Mouse (Mus musculus): ENCODE measurements around the gene Zfp459. TPM values are rescaled to one million over a fixed set of nuclear protein-coding genes. Genes with fewer than 3 reads are reported as not detected.
A peak's percentile ranks its signal among the peaks of the same experiment; 100 is the strongest.
"Not testable (repeated sequence)": the region's sequence is repeated elsewhere in the genome, so short reads cannot be mapped to it uniquely, and the experiment has no call there.

Zfp459 gene
- polyA plus RNA-seq, 1 experiment: 0.23 TPM

DNA sequence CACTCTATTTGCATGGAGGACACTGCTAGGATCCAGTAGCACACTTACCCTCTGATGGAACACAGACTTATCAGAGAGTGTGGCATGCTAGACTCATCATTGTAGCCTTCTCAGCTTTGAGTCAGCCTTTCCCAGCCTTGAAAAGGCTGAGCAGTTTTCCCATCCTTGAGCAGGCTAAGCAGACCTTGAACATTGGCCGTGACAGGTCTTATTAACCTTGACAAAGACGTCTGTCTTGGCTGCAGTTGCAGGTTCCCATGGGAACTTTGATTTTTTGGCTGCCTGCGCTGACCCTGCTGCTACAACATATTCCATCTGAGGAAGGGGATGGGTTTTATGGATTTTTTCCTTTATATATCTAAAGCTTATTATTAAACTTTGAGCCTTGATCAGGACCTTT is 6.9 kb upstream of the Zfp459 start:
- H3K4me3 ChIP-seq (ENCODE audit: extremely low read depth, insufficient read depth, insufficient read length): no peak overlapping the region
- H3K27ac ChIP-seq (ENCODE audit: insufficient read depth, low read length): no peak overlapping the region
- 83% methylated on average over 3 of the region's 3 CpGs for WGBS
- DNase-seq (ENCODE audit: low read depth in 1 of 2, low spot score in 2 of 2): no peak
- H3K4me1 ChIP-seq (ENCODE audit: control insufficient read depth, insufficient read depth, insufficient read length): no peaks in the 10 kb centered on the region
- TF ChIP-seq POLR2A (IDR thresholded peaks at IDR 0.05; ENCODE audit: low read depth, low read length) (no peak), CTCF (IDR thresholded peaks at IDR 0.05; ENCODE audit: extremely low read depth, insufficient read depth, insufficient read length, insufficient replicate concordance) (no peak)
- no peaks in the 10 kb centered on the region for H3K36me3 ChIP-seq (ENCODE audit: control insufficient read depth, insufficient read depth, low read length)
- no peaks in the 10 kb centered on the region for H3K27me3 ChIP-seq (ENCODE audit: control insufficient read depth, insufficient read depth, low read length)

DNA sequence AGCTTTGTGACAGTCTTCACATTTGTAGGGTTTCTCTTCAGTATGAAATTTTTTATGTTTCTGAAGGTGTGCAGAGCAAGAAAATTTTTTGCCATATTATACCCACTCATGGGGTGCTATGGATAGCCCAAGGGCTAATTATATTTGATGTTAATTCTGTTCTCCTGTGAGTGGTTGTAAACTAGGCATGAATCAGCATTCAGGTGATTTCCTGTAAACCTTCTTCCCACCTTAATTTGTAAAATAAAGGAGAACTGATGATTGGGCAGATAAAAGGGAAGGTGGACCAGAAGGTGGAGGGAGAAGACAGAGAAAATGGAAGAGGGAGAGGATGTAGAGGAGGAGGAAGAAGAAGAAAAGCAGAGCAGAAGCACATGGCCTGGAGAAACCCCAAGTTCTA is 4.5 kb upstream of the Zfp459 start:
- H3K4me1 ChIP-seq (ENCODE audit: control insufficient read depth, insufficient read depth, insufficient read length); H3K36me3 ChIP-seq (ENCODE audit: control insufficient read depth, insufficient read depth, low read length); H3K4me3 ChIP-seq (ENCODE audit: extremely low read depth, insufficient read depth, insufficient read length); DNase-seq (ENCODE audit: low read depth in 1 of 2, low spot score in 2 of 2); H3K27me3 ChIP-seq (ENCODE audit: control insufficient read depth, insufficient read depth, low read length); H3K27ac ChIP-seq (ENCODE audit: insufficient read depth, low read length): not testable (repeated sequence)

DNA sequence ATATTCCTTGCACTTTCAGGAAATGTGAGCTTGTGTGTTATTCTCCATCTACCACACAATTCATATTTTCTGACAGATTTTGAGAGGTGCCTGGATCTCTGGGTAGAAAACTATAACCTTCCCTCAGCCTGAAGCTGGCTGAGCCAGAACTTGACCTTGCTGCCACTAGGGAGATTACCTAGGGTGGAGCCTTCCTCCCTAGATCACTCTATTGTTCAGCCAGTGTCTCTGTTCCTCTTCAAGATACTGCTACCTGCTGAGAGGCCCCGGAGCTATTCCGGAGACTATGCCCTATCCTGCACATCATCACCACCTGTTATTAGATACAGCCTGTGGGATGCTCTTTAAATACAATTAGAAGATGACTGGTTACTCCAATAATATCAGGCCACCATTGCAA is 1.3 kb upstream of the Zfp459 start:
- DNase-seq (ENCODE audit: low read depth in 1 of 2, low spot score in 2 of 2); H3K4me1 ChIP-seq (ENCODE audit: control insufficient read depth, insufficient read depth, insufficient read length); H3K27ac ChIP-seq (ENCODE audit: insufficient read depth, low read length); H3K36me3 ChIP-seq (ENCODE audit: control insufficient read depth, insufficient read depth, low read length); H3K27me3 ChIP-seq (ENCODE audit: control insufficient read depth, insufficient read depth, low read length); H3K4me3 ChIP-seq (ENCODE audit: extremely low read depth, insufficient read depth, insufficient read length): not testable (repeated sequence)
- WGBS: 96% methylated on average over 2 of the region's 2 CpGs

DNA sequence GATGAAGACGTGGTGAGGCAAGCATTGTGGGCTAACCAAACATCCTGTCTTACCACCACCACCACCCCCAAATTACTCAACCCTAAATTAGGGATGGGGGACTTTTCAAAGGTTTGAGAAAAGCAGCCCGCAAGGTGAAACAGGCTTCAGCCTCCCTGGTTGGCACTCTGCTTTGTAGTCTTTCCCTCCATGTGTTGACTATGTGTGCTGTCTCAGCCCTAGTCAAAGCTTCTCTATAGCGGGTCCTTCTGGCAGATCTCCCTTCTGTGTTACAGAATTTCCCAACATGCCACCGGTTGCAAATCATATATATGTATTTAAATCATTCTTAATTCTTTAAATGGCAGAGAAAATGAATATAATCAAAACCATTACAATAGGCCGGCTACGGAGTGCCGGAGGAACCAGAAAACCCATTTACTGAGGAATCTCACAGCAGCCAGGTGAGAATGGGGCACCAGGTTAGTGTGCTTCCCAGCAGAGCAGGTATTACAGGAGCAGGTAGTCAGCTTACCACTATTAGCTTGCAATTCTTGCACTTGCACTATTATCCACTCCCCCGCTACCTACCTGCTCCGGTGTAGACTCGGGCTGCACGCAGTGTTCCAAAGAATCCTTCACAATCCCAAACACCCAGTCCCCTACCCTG is 536 bp downstream of the Zfp459 start:
- H3K4me3 ChIP-seq (ENCODE audit: extremely low read depth, insufficient read depth, insufficient read length): peak overlapping the region; percentile 71
- TF ChIP-seq CTCF (IDR thresholded peaks at IDR 0.05; ENCODE audit: extremely low read depth, insufficient read depth, insufficient read length, insufficient replicate concordance) (no peak), POLR2A (IDR thresholded peaks at IDR 0.05; ENCODE audit: low read depth, low read length) (no peak)
- no peaks in the 10 kb centered on the region for H3K36me3 ChIP-seq (ENCODE audit: control insufficient read depth, insufficient read depth, low read length)
- no peaks in the 10 kb centered on the region for H3K27me3 ChIP-seq (ENCODE audit: control insufficient read depth, insufficient read depth, low read length)
- no peaks in the 10 kb centered on the region for H3K4me1 ChIP-seq (ENCODE audit: control insufficient read depth, insufficient read depth, insufficient read length)
- WGBS: 43% methylated on average over 11 of the region's 11 CpGs
- H3K27ac ChIP-seq (ENCODE audit: insufficient read depth, low read length): no peak overlapping the region
- no peak for DNase-seq (ENCODE audit: low read depth in 1 of 2, low spot score in 2 of 2)

DNA sequence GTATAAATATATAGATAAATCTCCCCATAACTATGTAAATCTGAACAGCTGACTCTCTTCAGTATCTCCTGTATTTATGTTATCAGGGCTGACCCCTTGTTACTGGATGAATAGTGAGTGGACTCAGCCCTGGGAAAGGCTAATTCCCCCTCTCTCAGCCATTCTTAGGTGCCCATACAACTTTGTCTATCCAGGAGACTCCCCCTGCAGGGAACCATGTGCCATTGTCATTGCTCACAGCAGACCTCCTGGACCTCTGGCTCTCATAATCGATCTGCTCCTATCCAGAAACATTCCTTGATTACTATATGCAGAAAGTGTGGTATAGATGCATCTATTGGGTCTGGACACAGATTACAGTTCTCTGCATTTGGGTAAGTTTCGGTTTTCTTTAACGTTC is 4.4 kb downstream of the Zfp459 start:
- Histone ChIP-seq H3K27ac (ENCODE audit: insufficient read depth, low read length) (no peak overlapping the region), H3K27me3 (ENCODE audit: control insufficient read depth, insufficient read depth, low read length) (no peaks in the 10 kb centered on the region), H3K36me3 (ENCODE audit: control insufficient read depth, insufficient read depth, low read length) (no peaks in the 10 kb centered on the region), H3K4me1 (ENCODE audit: control insufficient read depth, insufficient read depth, insufficient read length) (no peaks in the 10 kb centered on the region), H3K4me3 (ENCODE audit: extremely low read depth, insufficient read depth, insufficient read length) (no peak overlapping the region)
- no peak for DNase-seq (ENCODE audit: low read depth in 1 of 2, low spot score in 2 of 2)
- WGBS: 92% methylated on average over 3 of the region's 3 CpGs
- TF ChIP-seq CTCF (IDR thresholded peaks at IDR 0.05; ENCODE audit: extremely low read depth, insufficient read depth, insufficient read length, insufficient replicate concordance) (no peak), POLR2A (IDR thresholded peaks at IDR 0.05; ENCODE audit: low read depth, low read length) (no peak)

DNA sequence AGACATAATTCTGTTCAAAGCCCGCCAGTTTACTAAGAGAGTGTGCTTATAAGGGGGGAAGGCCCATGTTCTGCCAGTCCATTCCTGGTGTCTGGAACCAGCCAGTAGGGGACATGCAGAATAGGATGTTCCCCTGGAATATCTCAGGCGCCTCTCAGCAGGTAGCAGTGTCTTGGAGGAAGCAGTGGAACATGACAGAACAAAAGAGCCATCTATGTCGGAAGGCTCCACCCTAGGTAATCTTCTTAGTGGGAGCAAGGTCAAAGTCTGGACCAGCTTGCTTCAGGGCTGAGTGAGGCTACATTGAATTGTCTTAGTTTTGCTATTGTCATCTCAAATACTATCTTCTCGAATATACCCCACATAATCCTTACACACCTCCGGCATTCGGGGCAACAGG is 5.5 kb downstream of the Zfp459 start:
- no peak for DNase-seq (ENCODE audit: low read depth in 1 of 2, low spot score in 2 of 2)
- 92% methylated on average over 6 of the region's 6 CpGs for WGBS
- no peak overlapping the region for H3K4me3 ChIP-seq (ENCODE audit: extremely low read depth, insufficient read depth, insufficient read length)
- H3K27me3 ChIP-seq (ENCODE audit: control insufficient read depth, insufficient read depth, low read length): no peaks in the 10 kb centered on the region
- H3K27ac ChIP-seq (ENCODE audit: insufficient read depth, low read length): no peak overlapping the region
- H3K36me3 ChIP-seq (ENCODE audit: control insufficient read depth, insufficient read depth, low read length): no peaks in the 10 kb centered on the region
- no peaks in the 10 kb centered on the region for H3K4me1 ChIP-seq (ENCODE audit: control insufficient read depth, insufficient read depth, insufficient read length)
- TF ChIP-seq POLR2A (IDR thresholded peaks at IDR 0.05; ENCODE audit: low read depth, low read length) (no peak), CTCF (IDR thresholded peaks at IDR 0.05; ENCODE audit: extremely low read depth, insufficient read depth, insufficient read length, insufficient replicate concordance) (no peak)

DNA sequence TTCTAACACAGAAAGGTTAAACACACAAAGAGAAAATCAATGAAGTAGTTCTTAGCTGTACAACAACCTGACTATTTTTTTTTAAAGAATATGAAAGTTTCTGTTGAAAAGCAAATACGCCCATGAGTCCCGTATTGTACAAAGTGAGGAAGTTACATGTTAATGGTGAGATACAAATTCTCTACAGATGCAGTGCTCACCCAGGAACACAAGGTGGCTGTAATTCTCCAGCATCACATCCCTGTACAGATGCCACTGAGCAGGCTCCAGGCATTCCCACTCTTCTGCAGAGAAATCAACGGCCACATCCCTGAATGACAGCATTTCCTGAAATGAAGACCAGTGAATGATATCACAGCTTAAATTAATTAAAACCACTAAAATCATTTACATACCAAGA is 7.6 kb downstream of the Zfp459 start:
- WGBS: 76% methylated on average over 3 of the region's 3 CpGs
- not testable (repeated sequence) for H3K4me3 ChIP-seq (ENCODE audit: extremely low read depth, insufficient read depth, insufficient read length); H3K4me1 ChIP-seq (ENCODE audit: control insufficient read depth, insufficient read depth, insufficient read length); H3K27me3 ChIP-seq (ENCODE audit: control insufficient read depth, insufficient read depth, low read length); H3K36me3 ChIP-seq (ENCODE audit: control insufficient read depth, insufficient read depth, low read length); H3K27ac ChIP-seq (ENCODE audit: insufficient read depth, low read length); DNase-seq (ENCODE audit: low read depth in 1 of 2, low spot score in 2 of 2)
